Mouse (Mus musculus): ENCODE measurements at regions not wholly inside any gene's neighbourhood (a gene's known extent, or its start where the extent isn't known, plus 50 kb on each side); places are given as distances from the start of the nearest gene placed in this dataset.

DNA sequence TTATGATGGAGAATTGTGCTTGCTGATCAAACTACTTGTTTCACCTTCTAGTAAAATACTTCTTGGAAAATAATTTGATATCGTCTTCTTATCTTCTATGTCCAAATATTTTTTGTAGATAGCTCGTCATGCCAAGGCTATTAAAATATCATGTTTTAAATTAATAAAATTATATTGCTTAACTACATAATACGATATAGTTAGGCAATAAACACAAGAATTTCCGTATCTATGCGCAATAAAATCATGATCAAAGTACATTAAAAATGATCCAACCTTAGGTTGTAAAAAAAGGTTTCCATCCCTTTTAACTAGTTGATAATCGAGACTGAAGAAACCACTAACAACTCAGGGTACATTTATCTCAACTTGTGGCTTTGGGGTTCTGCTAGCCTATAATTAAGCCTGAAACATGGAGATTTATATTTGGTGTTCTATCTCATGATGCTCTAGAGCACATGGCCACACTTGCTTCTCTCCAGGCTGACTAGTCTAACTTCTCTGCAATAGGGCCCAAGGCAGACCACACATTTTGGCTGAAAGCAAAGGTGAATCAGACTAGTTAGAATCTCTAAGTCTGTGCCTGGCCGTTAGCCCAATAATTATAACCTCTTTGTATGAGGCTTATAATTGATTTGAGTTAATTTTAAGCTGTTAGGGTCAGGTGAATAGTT, 314.5 kb downstream of the Plod2 start:
- intact Hi-C loops (cut with DNase I): no loop called here

DNA sequence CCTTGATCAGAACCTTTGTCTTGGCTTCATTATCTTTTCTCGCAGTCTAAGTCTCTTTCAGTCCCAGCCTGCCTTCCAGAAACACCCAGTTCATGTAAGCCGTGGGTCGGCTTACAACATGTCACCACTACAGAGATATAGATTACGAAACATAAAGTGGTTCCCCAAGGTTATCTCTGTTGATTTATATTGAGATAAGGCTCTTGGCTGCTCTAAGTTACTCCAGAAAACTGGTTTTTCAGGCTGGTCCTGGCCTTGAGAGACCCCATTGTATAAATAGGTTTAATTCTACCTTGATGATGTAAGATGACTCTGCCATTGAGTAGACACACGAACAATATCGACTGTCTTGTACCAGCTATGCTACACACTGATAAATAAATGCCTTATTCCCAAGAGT, 323.8 kb downstream of the Plod2 start:
- intact Hi-C loops (cut with DNase I): no loop called here

DNA sequence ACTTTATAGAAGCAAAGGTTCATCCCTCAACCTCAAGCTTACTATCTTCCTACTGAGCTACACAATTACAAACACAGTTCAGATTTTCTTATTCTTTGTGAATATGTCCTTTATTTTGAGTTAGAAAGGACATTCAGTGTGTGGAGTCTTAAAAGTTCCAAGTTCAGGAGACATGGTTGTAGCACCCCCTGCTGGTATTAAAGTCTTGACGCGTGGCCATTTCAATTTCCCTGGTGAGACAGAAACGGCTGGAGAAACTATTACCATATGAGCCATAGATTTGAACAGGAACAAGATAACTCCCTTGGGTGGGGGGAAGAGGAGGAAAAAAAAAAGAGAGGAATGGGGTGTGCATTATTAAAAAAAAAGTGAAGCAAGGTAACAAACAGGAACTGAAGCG, 336.6 kb downstream of the Plod2 start:
- intact Hi-C loops (cut with DNase I): loop anchor here (2.0 to 5.0 kb wide), 3 partner anchors 266 to 731 kb away; no protein-coding TSS in a partner anchor

DNA sequence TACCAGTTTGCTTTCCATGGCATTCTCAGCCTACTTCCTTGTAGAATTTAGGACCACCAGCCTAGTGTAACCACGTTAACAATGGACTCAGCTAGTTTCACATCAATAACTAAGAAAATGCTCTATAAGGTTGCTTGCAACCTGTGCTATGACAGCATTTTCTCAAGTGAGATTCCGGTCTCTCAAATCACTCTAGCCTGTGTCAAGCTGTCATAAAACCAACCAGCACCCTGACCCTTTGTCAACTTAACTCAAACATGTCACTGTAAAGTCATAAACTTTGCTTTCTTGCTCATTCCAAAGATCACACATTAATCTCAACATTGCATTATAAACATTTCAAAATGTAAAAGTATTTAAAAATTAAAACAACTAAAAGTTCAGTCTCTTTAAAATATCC, 337.8 kb downstream of the Plod2 start:
- intact Hi-C loops (cut with DNase I): loop anchor here (2.0 to 5.0 kb wide), 3 partner anchors 268 to 733 kb away; no protein-coding TSS in a partner anchor

DNA sequence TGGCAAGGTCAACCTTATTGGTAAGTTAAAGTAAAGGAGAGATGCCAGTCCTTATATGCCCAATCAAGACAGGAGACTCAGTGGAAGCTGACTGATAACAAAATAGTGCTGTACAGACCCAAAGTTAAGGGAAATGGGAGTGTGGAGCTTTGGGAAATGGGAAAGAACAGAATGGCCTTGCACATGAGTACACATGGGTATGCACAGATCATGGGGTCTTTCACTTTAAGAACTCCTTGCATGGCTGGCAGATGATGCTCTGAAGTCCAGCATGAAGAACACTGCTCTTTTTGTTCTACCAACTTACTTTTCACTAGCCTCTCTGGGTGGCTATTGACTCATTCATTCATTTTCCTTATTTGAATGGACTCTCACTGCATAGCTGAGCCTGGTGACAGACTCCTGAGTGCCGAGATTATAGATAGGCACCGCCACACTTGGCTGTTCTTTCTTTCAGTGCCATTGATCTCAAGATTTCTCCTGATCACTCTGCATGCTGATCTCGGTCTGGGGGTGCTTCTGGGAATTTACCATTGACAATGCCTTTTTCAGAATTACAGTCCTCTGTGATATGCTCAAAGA, 340.3 kb downstream of the Plod2 start:
- intact Hi-C loops (cut with DNase I): no loop called here

DNA sequence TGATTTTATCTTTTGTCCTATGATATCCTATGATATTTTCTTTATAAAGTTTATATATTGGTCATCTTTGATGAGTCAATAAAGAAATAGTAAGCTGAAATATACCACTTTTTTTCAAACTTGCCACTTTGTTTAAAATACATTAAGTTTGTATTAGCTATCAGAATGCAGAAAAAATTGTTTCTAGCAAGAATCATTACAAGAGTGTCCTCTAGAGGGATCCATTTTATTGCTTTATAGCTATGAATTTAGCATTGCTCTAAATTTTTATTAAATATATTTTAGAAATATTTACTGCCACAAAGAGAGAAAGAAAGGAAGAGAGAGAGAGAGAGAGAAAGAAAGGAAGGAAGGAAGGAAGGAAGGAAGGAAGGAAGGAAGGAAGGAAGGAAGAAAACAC, 348.0 kb downstream of the Plod2 start:
- intact Hi-C loops (cut with DNase I): no loop called here

DNA sequence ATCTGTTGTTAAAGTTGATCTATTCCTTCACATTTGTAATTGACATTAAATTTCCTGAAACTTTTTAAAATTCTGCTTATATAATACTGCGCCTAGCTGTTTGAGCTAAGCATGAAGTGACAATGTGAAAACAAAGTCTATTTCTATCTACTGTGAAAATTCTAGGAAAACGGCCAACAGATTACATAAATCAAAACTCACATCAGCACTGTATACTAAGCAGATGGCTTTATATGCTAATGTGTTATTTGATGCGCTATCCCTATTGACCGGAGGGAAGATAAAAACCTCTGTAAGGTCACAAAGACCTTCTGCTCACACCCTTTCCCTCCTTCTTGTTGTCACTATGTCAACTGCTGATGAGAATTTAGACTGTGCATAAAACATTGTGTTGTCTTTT, 357.7 kb downstream of the Plod2 start:
- intact Hi-C loops (cut with DNase I): no loop called here

DNA sequence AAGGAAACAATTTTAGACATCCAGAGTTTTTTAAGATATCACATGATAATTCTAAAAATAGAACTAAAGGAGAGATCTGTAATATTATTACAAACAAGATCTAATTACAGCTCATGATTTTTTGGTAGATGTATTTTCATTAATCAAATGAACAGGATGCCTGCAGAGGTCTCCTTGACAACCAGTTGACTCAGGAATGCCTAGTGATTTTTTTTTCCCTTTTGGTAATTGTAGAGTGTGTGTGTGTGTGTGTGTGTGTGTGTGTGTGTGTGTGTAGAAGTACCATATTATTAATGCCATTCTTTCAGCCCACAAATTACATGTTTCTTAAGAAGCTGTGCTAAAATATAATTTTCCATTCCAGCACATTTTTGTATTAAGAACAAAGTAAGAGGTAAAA, 365.1 kb downstream of the Plod2 start:
- intact Hi-C loops (cut with DNase I): no loop called here

DNA sequence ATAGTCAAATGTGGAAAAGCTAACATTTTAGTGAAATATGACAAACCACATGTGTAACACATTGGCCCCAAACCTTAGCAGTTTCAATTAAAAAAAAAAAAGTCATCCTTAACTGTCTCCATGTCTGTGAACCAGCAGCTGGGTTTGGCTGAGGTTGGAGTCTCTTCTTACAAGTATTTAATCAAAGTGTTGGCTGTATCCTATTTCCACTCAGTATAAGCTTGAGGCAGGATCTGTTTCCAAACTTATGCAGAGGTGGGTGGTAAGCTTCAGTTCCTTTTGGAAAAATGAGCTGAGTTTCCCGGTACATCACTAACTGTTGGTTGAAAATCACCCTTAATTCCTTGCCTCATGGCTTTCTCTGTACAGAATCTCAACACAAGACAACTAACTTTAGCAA, 377.4 kb downstream of the Plod2 start:
- intact Hi-C loops (cut with DNase I): no loop called here

DNA sequence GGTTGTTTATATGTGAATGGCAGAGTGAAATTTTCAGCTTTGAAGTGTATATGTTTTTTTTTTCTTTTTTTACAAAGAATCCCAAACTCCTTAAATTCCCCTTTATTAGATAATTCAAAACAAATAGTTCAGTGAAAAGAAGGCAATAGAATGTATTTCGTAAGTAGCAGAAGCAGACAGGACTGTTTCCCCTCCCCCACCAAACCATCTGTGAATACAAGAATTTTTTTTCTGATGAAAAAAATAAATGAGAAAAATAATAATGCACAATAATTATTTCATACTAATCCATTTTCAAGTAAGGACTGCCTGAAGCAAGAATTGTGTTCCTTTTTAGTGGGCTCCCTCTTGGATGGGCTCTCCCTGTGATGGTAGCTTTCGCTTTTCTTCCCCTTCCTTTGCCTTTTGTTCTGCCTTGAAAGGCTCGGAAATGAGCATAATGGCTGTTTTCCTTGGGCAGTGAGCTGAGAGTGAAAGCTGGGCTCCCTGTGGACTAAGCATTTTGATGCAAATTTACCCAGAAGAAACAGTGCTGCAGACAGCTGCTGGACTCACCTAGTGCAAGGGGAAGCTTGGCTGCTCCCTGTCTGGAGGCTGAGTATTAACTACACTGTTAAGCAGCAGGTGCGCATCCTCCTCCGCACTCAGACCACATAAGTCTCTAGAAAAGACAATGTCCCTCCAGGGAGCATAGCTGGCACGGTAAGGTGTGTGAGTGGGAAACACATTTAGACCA, 388.4 kb downstream of the Plod2 start:
- intact Hi-C loops (cut with DNase I): no loop called here

DNA sequence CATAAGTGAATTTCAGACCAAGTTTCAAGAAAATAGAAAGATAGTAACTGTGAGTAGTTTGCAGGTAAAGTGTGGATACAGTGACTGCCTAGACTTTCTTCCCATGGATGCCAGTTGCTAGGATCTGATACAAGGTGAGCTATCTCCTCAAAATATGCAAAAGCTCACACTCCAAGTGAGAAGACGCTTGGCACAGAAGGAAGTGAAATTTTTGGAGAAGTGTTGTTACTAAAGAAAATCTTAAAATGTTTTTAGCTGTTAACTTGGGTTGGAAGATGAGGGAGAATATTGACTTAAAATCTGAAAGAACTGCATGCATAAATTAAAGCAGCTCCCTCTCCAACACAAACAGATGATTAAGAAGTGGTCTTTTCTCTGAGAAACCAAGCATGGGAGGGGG, 395.8 kb downstream of the Plod2 start:
- intact Hi-C loops (cut with DNase I): no loop called here

DNA sequence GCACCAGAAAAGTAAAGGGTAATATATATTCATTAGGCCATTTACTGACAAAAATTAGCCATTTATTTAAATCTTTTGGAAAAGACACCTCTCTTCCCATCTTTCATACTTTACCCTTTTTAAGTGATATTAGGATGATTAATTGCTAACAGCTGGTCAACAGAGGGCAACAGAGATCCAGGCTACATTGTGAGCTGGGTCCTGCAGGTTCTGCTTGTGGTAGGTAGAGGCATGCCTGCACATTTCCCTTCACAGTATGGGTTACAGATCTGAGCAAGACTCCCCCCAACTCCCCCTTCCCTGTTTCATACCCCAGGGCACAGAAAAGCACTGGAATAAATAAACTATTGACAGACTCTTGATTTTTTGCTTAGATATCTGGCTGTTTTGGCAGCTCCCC, 408.1 kb downstream of the Plod2 start:
- intact Hi-C loops (cut with DNase I): no loop called here

DNA sequence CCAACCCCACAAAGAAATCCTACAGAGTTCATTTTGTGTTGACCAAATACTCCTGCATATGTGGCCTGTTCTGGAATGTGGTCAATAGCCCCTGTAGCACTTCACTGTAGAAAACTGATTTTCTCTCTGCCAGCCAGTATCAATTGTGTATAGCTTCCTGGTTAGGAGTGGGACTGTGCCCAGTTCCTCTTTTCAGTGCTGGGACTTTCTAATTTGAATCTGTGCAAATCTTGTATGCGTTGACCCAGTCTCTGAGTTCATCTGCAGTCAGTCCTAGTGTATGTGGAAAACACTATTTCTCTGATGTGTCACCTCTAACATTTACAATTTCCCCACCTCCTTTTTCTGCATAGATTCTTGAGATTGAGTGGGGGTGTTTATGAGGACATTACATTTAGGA, 421.3 kb downstream of the Plod2 start:
- intact Hi-C loops (cut with DNase I): no loop called here

DNA sequence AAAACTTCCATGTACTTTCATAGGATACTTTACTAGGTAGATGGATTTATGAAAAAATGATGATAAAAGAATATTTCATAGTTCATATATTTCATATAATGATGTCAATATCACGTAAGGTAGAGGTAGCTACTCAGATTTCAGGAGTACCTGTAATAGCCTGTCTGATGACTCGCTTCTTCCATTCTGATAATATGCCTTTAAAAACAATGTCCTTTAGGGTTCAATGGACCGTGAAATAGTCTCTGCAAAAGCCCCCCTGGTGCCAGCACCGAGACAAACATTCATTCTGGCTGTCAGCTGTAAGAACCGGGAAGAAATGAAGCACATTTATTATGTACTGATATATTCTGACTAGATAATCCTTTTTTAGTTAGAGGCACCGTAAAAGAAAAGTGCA, 449.7 kb downstream of the Plod2 start:
- intact Hi-C loops (cut with DNase I): no loop called here

DNA sequence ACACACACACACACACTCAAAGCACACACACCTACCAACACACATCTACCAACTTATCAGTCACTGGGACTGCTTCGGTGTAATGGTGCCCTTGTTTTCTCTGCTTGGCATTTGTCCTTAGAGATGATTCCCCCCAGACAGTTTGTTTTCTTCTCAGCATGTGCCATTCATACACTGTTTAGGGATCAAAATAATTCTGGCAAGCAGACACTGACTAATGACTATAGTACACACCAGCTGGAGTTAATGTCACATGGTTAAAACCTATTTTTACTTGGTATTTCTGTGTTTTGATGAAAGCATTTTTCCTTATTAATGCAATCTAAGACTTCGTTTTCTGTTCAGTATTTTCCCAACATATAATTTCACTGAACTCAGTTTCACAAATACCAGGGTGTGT, 454.1 kb downstream of the Plod2 start:
- intact Hi-C loops (cut with DNase I): no loop called here

DNA sequence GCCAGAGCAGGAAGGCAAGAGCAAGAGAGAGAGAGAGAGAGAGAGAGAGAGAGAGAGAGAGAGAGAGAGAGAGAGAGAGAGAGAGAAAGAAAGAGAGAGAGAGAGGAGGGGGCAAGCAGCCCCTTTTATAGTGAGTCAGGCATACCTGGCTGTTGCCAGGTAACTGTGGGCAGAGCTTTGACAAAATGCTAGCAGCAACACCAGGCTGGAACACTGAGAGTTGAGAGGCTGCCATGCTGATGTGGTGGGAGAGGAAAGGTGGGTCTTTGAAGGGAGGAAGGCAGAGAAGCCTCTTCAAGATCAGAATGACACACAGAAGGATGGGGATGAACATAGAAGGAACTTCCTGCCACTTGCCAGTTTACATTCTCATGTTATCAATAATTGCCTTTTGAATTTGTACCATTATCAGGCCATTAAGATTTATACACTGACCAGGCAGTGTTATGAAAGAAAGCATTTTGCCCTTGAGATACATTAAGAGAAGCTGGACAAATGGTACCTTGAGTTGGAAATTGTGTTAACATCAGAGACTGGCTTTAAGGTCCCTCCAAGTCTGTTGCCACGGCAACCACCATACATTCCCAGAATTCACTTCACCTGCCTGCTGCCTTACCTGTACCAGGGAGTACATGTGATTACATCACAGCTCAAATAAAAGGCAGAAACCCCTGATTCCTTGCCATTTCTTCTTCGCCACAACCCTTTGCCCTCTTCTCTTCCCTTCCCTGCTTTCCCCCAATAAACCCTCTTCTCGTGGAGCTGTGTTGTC, 463.3 kb downstream of the Plod2 start:
- intact Hi-C loops (cut with DNase I): no loop called here

DNA sequence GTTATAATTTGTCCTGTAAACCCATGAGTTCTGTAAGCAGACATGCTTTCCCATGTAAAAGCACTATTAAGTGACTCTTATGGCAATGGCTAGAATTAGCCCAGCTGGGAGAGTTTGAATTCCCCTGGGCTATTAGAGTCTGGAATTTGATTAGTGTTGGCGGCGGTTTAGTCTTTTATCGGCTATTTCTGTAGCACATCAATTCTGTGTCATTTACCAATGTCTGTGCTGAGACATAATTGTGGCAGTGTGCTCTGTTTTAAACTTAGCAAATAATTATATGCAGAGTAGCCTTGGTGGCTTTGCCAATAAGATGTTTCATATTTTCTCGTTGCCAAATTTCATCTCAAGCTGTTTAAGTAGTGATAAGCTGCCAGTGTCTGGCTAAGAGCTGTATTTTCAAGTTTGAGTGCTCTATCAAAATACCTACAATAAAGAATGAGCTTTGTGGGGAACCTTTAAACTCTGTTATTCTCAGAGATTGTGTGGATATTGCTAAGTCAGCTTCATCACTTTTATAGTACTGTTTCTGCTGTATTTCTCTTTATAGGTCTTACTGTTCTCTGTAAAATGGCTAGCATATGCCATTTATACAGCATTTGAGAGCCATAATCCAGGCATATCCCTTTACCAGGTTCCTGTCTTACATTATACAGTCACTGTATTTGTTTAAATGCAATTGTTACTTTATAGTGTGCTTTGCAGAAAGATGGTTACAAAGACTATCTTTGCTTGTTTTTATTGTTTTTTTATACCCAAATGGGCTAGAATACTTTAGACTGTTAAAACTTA, 466.7 kb downstream of the Plod2 start:
- intact Hi-C loops (cut with DNase I): no loop called here

DNA sequence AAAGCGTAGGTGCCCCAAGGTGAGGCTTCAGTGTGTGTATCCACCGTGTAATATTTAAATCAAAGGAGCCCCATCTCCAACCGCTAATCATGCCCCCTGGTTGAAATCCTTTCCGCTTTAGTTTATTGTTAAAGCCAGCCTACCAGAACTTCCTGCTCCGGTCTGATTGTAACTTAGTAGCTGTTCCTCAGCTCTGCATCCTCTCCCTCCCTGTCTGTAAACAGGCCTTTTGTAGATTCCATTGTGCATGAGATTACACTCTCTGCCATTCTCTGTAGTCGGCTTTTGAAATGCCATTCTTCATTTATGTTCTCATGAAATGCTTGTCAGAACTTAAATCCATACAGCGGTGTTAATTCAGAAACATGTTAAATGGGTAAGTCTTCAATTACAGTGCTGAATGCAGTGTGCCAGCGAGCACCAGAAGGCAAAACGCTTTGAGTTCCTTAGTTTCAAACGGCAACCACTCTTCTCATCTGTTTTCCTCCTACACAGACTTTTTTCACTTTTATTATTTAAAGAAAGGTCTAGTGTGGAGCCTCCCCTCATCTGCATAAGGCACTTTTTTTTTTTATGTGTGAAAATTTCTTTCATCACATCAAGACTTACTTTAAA, 502.4 kb downstream of the Plod2 start:
- intact Hi-C loops (cut with DNase I): no loop called here

DNA sequence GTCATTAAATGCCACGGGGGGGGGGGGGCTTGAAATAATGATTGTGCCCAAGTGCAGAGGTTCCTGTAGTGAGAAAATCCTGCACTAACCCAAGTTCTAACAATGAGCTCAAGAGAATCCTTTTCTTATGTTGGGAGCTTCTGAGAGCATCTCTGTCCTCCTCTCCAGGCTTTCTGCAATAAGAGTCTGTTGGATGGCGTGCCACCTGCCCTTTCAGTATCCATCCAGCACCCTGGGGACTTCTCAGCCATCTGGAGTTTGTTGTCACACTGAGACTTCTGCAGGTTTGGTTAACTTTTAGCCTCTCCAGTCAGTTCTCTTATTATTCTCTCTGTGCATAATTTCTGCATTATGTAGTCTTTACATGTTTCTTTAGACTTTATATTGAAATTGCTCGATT, 530.1 kb downstream of the Plod2 start:
- intact Hi-C loops (cut with DNase I): no loop called here

DNA sequence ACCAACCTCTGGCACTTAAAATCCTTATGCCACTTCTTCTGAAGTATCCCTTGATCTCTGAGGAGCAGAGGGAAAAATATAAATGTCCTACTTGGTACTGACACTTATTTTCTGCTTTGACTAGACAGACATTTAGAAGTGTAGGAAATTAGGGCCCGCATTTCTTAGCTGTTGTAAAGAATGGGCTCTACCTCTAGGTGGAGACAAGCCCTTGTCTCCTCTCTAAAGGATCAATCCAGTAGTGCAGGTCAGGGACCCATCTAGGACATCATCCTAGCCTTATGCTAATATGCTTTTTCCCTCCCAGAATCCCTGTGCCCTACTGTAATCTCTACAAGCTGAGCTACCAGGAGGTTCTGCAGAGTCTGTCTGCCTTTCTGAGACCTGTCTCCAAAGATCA, 541.1 kb downstream of the Plod2 start:
- intact Hi-C loops (cut with DNase I): no loop called here
